In genomic region chr3:145599059-145599458, GRCm38 (mm10) we compare ENCODE assay signal across 24 mouse cellular contexts. TPM values are rescaled to one million over a fixed set of nuclear protein-coding genes. Genes with fewer than 3 reads are reported as not detected.
DNase-seq lines count a peak whose midpoint lies in the region; ATAC-seq and TF ChIP-seq lines count a peak whose summit lies in the region.
"Had no signal": no experiment of that assay in that cellular context is flagged by ENCODE, and none has a peak within 500 bp of the region (broad histone marks: within the 10 kb centered on the region; RNA-seq: fewer than 3 reads in every experiment).

No protein-coding gene starts in this region.

- H3K27ac ChIP-seq in intestine, postnatal 0 days (ENCODE audit: low read depth, low read length): no peak overlapping the region
- no peak overlapping the region for H3K27ac ChIP-seq in intestine, embryonic 15.5 days
- H3K27ac ChIP-seq in lung, embryonic 14.5 days (ENCODE audit: low read depth): no peak overlapping the region
- no peak overlapping the region for H3K27ac ChIP-seq in ES-Bruce4 (ENCODE audit: insufficient read depth, low read length)
- no peak overlapping the region for H3K27ac ChIP-seq in cerebellum, adult 2 months (ENCODE audit: insufficient read depth, low read length)
- H3K27ac ChIP-seq: limb, embryonic 13.5 days; liver, embryonic 15.5 days; neural tube, embryonic 12.5 days had no signal

- TF ChIP-seq POLR2A in ES-Bruce4 (IDR thresholded peaks at IDR 0.05; ENCODE audit: insufficient read depth, low read length): no peak
- no peak for TF ChIP-seq POLR2A in cerebellum, adult 2 months (IDR thresholded peaks at IDR 0.05; ENCODE audit: borderline replicate concordance, insufficient read depth, low read length)

- no peaks in the 10 kb centered on the region for H3K4me1 ChIP-seq in intestine, postnatal 0 days (replicated peaks; ENCODE audit: control insufficient read depth, insufficient read depth, low read length)
- peaks cover 5% of the 10 kb centered on the region; the same call in 1 of the 2 replicates for H3K4me1 ChIP-seq in intestine, embryonic 15.5 days (replicated peaks)
- H3K4me1 ChIP-seq in lung, embryonic 14.5 days (ENCODE audit: insufficient read depth): peaks cover 12% of the 10 kb centered on the region; the same call in 1 of the 2 replicates
- H3K4me1 ChIP-seq in ES-Bruce4 (ENCODE audit: control insufficient read depth, insufficient read depth, low read length): no peaks in the 10 kb centered on the region
- H3K4me1 ChIP-seq in cerebellum, adult 2 months (ENCODE audit: control insufficient read depth, insufficient read depth, low read length): no peaks in the 10 kb centered on the region

- H3K27me3 ChIP-seq in intestine, postnatal 0 days (replicated peaks; ENCODE audit: control insufficient read depth, insufficient read depth, low read length): no peaks in the 10 kb centered on the region
- no peaks in the 10 kb centered on the region for H3K27me3 ChIP-seq in intestine, embryonic 15.5 days (replicated peaks)
- H3K27me3 ChIP-seq in lung, embryonic 14.5 days (ENCODE audit: insufficient read depth, low read length): no peaks in the 10 kb centered on the region
- no peaks in the 10 kb centered on the region for H3K27me3 ChIP-seq in ES-Bruce4 (ENCODE audit: control insufficient read depth, insufficient read depth, low read length, poor library complexity, severe bottlenecking)
- H3K27me3 ChIP-seq in cerebellum, adult 2 months (ENCODE audit: control insufficient read depth, insufficient read depth, low read length): no peaks in the 10 kb centered on the region
- H3K27me3 ChIP-seq: limb, embryonic 13.5 days; liver, embryonic 15.5 days; megakaryocyte, embryonic 14.5 days; neural tube, embryonic 12.5 days had no signal

- ATAC-seq in intestine, postnatal 0 days: no peak
- no peak for ATAC-seq in intestine, embryonic 15.5 days
- ATAC-seq in lung, embryonic 14.5 days (ENCODE audit: insufficient read depth): no peak
- ATAC-seq: forebrain, postnatal 0 days; hindbrain, embryonic 16.5 days had no signal

- H3K9ac ChIP-seq in intestine, postnatal 0 days (ENCODE audit: low read depth, low read length): no peak overlapping the region
- H3K9ac ChIP-seq in intestine, embryonic 15.5 days: no peak overlapping the region
- H3K9ac ChIP-seq in lung, embryonic 14.5 days: no peak overlapping the region
- no peak overlapping the region for H3K9ac ChIP-seq in ES-Bruce4 (ENCODE audit: low read depth, poor library complexity, severe bottlenecking)
- H3K9ac ChIP-seq: forebrain, postnatal 0 days; limb, embryonic 13.5 days; liver, embryonic 15.5 days; neural tube, embryonic 12.5 days had no signal

- no peaks in the 10 kb centered on the region for H3K9me3 ChIP-seq in intestine, postnatal 0 days (ENCODE audit: control insufficient read depth)
- H3K9me3 ChIP-seq in intestine, embryonic 15.5 days: no peaks in the 10 kb centered on the region
- no peaks in the 10 kb centered on the region for H3K9me3 ChIP-seq in lung, embryonic 14.5 days (ENCODE audit: low read depth, low read length)
- no peaks in the 10 kb centered on the region for H3K9me3 ChIP-seq in ES-Bruce4 (replicated peaks; ENCODE audit: control insufficient read depth, insufficient read depth, low read length, poor library complexity, severe bottlenecking)
- H3K9me3 ChIP-seq: limb, embryonic 13.5 days; liver, embryonic 15.5 days; megakaryocyte, embryonic 14.5 days; neural tube, embryonic 12.5 days had no signal

- H3K4me3 ChIP-seq in intestine, postnatal 0 days (ENCODE audit: low read depth, low read length): no peak overlapping the region
- H3K4me3 ChIP-seq in intestine, embryonic 15.5 days (replicated peaks): no peak overlapping the region
- H3K4me3 ChIP-seq in lung, embryonic 14.5 days (ENCODE audit: low read depth, low read length): no peak overlapping the region
- H3K4me3 ChIP-seq in ES-Bruce4 (ENCODE audit: low read depth, low read length): no peak overlapping the region
- H3K4me3 ChIP-seq in cerebellum, adult 2 months (replicated peaks; ENCODE audit: insufficient read depth, low read depth, low read length): no peak overlapping the region
- H3K4me3 ChIP-seq: limb, embryonic 13.5 days; liver, embryonic 15.5 days; megakaryocyte, embryonic 14.5 days; neural tube, embryonic 12.5 days had no signal

- TF ChIP-seq CTCF in intestine, postnatal 0 days (IDR thresholded peaks at IDR 0.05; ENCODE audit: low read depth): peak; percentile 27
- TF ChIP-seq CTCF in lung, embryonic 14.5 days (IDR thresholded peaks at IDR 0.05; ENCODE audit: low read depth): peak; percentile 35
- peak; percentile 33 for TF ChIP-seq CTCF in ES-Bruce4 (IDR thresholded peaks at IDR 0.05; ENCODE audit: low read depth, low read length)
- TF ChIP-seq CTCF in cerebellum, adult 2 months (IDR thresholded peaks at IDR 0.05; ENCODE audit: borderline replicate concordance, insufficient read depth, low read depth, low read length): no peak; the same call in 1 of the 2 replicates

- 95% methylated on average over 7 of the region's 7 CpGs for WGBS in intestine, postnatal 0 days
- 87% methylated on average over 7 of the region's 7 CpGs for WGBS in intestine, embryonic 15.5 days
- 88% methylated on average over 7 of the region's 7 CpGs for WGBS in lung, embryonic 14.5 days
- 97% methylated on average over 7 of the region's 7 CpGs for WGBS in cerebellum, adult 2 months

- DNase-seq in lung, embryonic 14.5 days: no peak
- no peak for DNase-seq in lung, postnatal 14 days
- peak; percentile 46 for DNase-seq in ZHBTc4 (ENCODE audit: low read depth, low spot score)
- DNase-seq in cerebellum, adult 2 months: no peak
- no peak for DNase-seq in spleen, postnatal 4 days (ENCODE audit: low spot score in 2 of 2)
- DNase-seq: adrenal gland, adult 2 months; cerebellum, adult 11 months; cerebellum, postnatal 14 days; forebrain, postnatal 0 days; kidney, adult 11 months; kidney, postnatal 10 days; midbrain, embryonic 14.5 days; right cerebral cortex, postnatal 25 days; spleen, adult 18-20 months; thymus, postnatal 25 days had no signal

- H3K36me3 ChIP-seq in intestine, postnatal 0 days (ENCODE audit: control insufficient read depth, insufficient read depth): peaks cover 26% of the 10 kb centered on the region
- peaks cover 14% of the 10 kb centered on the region for H3K36me3 ChIP-seq in intestine, embryonic 15.5 days
- peaks cover 75% of the 10 kb centered on the region for H3K36me3 ChIP-seq in lung, embryonic 14.5 days (ENCODE audit: insufficient read depth)
- peaks cover 34% of the 10 kb centered on the region for H3K36me3 ChIP-seq in ES-Bruce4 (ENCODE audit: control insufficient read depth, insufficient read depth, low read length, poor library complexity, severe bottlenecking)

- TF ChIP-seq EP300 in ES-Bruce4 (IDR thresholded peaks at IDR 0.05; ENCODE audit: insufficient read depth, low read depth, low read length): no peak

- H3K4me2 ChIP-seq in intestine, postnatal 0 days (replicated peaks; ENCODE audit: low read depth): no peak overlapping the region
- no peak overlapping the region for H3K4me2 ChIP-seq in intestine, embryonic 15.5 days (replicated peaks)
- no peak overlapping the region for H3K4me2 ChIP-seq in lung, embryonic 14.5 days
- H3K4me2 ChIP-seq: heart, embryonic 11.5 days; limb, embryonic 13.5 days; liver, embryonic 15.5 days; neural tube, embryonic 12.5 days had no signal

RNA-seq across cellular contexts. Expression of gene Znhit6, which starts 23.1 kb away (rescaled TPM):
- polyA plus RNA-seq in intestine, postnatal 0 days (2015; fragmentation: Nextera tagmentation; extraction: Ambion mirVana): 13.1 and 15.9 TPM in 2 replicates
- 32.1 and 33.7 TPM in 2 replicates for polyA plus RNA-seq in intestine, embryonic 15.5 days (2015; fragmentation: Nextera tagmentation; extraction: Ambion mirVana)
- polyA plus RNA-seq in lung, embryonic 14.5 days (2014; fragmentation: Nextera tagmentation; extraction: Ambion mirVana): 32.9 and 35.7 TPM in 2 replicates
- polyA plus RNA-seq in ES-Bruce4 (2011; ENCODE audit: insufficient read depth, insufficient read length, low read depth, missing spikeins): 65.7 and 69.1 TPM in 2 replicates
- 13.3 and 13.4 TPM in 2 replicates for polyA plus RNA-seq in cerebellum, adult 2 months (2012; rRNA removed)

RNA-seq across cellular contexts. Expression of gene Ccn1, which starts 50.7 kb away (rescaled TPM):
- polyA plus RNA-seq in intestine, postnatal 0 days (2015; fragmentation: Nextera tagmentation; extraction: Ambion mirVana): 33.1 and 37.0 TPM in 2 replicates
- polyA plus RNA-seq in intestine, embryonic 15.5 days (2015; fragmentation: Nextera tagmentation; extraction: Ambion mirVana): 48.0 and 50.4 TPM in 2 replicates
- polyA plus RNA-seq in lung, embryonic 14.5 days (2014; fragmentation: Nextera tagmentation; extraction: Ambion mirVana): 33.2 and 41.6 TPM in 2 replicates
- polyA plus RNA-seq in ES-Bruce4 (2011; ENCODE audit: insufficient read depth, insufficient read length, low read depth, missing spikeins): 204 and 217 TPM in 2 replicates
- 2.8 TPM in 2 replicates for polyA plus RNA-seq in cerebellum, adult 2 months (2012; rRNA removed)
